Mouse (Mus musculus) ES-Bruce4 (cell line): ENCODE measurements around the gene Srpx. TPM values are rescaled to one million over a fixed set of nuclear protein-coding genes. Genes with fewer than 3 reads are reported as not detected.

Experiments used
- H3K27ac ChIP-seq: 2 replicates; pipeline ENCODE4 v1.5.1; 2012; ENCODE audit warnings: low read length, inconsistent platforms; ENCODE audit not compliant: insufficient read depth
- H3K27me3 ChIP-seq: 2 replicates; pipeline ENCODE4 v1.6.1; 2012; ENCODE audit warnings: mild to moderate bottlenecking, low read length, inconsistent platforms; ENCODE audit not compliant: control insufficient read depth, poor library complexity, insufficient read depth, severe bottlenecking
- H3K36me3 ChIP-seq: 2 replicates; pipeline ENCODE4 v1.6.1; 2012; ENCODE audit warnings: inconsistent platforms, mild to moderate bottlenecking, low read length, moderate library complexity; ENCODE audit not compliant: control insufficient read depth, poor library complexity, insufficient read depth, severe bottlenecking
- H3K4me1 ChIP-seq: one replicate; pipeline ENCODE4 v1.8.1; 2011; ENCODE audit warnings: low read length; ENCODE audit not compliant: control insufficient read depth, insufficient read depth
- H3K4me3 ChIP-seq: 2 replicates; pipeline ENCODE4 v1.5.1; 2011; ENCODE audit warnings: low read depth, mild to moderate bottlenecking, low read length
- H3K9ac ChIP-seq: 2 replicates; pipeline ENCODE4 v1.6.1; 2012; ENCODE audit warnings: low read depth, mild to moderate bottlenecking, inconsistent platforms; ENCODE audit not compliant: poor library complexity, severe bottlenecking
- H3K9me3 ChIP-seq: replicated peaks from 2 replicates; pipeline ENCODE4 v1.6.1; 2012; ENCODE audit warnings: mild to moderate bottlenecking, low read length, inconsistent platforms; ENCODE audit not compliant: control insufficient read depth, poor library complexity, insufficient read depth, severe bottlenecking
- CTCF ChIP-seq: IDR thresholded peaks from one replicate; pipeline ENCODE4 v1.8.1; 2011; ENCODE audit warnings: low read depth, low read length
- EP300 ChIP-seq: IDR thresholded peaks from 2 replicates; pipeline ENCODE4 v1.6.1; 2011; ENCODE audit warnings: low read depth, low read length; ENCODE audit not compliant: insufficient read depth
- POLR2A ChIP-seq: IDR thresholded peaks from one replicate; pipeline ENCODE4 v1.8.1; 2011; ENCODE audit warnings: low read length; ENCODE audit not compliant: insufficient read depth
- polyA plus RNA-seq: library from polyadenylated mRNA; stranded (reverse); fragments of >200 nt; gene quantifications from 2 replicates; pipeline ENCODE4 v1.2.4, GENCODE M21; 2011; ENCODE audit warnings: low read depth; ENCODE audit not compliant: missing spikeins, insufficient read depth, insufficient read length

Srpx gene
- polyA plus RNA-seq, 1 experiment: not detected

DNA sequence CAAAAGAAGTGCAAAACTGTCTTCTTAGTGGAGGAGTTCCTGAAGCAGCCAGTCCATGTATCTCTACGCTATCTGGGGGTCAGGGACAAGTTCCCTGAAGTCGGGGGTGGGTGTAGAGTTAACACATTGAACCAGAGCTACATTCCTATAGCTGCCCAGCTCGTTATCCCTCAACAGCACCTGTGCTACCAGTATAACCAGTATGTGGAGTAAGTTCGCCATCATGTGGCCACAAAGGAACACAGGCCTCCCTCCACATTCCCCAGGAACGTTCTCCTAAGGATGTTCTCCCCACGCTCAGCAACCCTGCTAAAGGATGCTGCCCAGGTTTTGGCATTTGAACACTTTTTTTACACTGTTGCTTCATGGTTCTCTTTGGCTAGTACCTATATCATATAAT is 46.8 kb downstream of the Srpx start:
- H3K4me3 ChIP-seq: no peak overlapping the region
- H3K36me3 ChIP-seq: no peaks in the 10 kb centered on the region
- no peak for TF ChIP-seq POLR2A
- TF ChIP-seq CTCF: peak; percentile 24
- no peak for TF ChIP-seq EP300

DNA sequence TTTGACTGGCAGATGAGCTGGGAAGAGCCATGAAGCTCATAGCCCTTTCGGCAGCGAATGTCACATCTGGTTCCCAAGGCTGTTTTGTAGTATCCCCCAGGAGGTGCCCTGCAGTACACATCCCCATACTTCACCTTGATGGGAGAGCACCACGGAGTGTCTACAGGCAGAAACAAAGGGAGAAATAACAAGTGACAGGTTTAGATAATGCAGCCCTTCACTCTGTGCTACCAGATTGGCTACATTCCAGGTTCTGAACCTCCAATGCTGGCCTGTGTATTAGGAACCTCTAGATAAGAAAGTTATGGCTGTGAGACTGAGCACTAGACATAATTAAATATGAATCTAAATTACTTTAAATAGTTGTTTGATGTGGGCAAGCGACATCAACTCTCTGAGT is 48.1 kb downstream of the Srpx start:
- no peaks in the 10 kb centered on the region; the same call in 1 of the 2 replicates for H3K27me3 ChIP-seq
- no peaks in the 10 kb centered on the region for H3K9me3 ChIP-seq
- H3K4me1 ChIP-seq: no peaks in the 10 kb centered on the region
- no peaks in the 10 kb centered on the region for H3K36me3 ChIP-seq
- no peak overlapping the region for H3K9ac ChIP-seq
- no peak overlapping the region for H3K27ac ChIP-seq
- no peak for TF ChIP-seq POLR2A
- no peak for TF ChIP-seq EP300
- TF ChIP-seq CTCF: no peak
- H3K4me3 ChIP-seq: no peak overlapping the region

More for the DNA sequence above, 46.8 kb downstream of the Srpx start:
- H3K27me3 ChIP-seq: no peaks in the 10 kb centered on the region; the same call in 1 of the 2 replicates
- H3K9me3 ChIP-seq: no peaks in the 10 kb centered on the region
- no peak overlapping the region for H3K9ac ChIP-seq
- H3K4me1 ChIP-seq: no peaks in the 10 kb centered on the region
- no peak overlapping the region for H3K27ac ChIP-seq

DNA sequence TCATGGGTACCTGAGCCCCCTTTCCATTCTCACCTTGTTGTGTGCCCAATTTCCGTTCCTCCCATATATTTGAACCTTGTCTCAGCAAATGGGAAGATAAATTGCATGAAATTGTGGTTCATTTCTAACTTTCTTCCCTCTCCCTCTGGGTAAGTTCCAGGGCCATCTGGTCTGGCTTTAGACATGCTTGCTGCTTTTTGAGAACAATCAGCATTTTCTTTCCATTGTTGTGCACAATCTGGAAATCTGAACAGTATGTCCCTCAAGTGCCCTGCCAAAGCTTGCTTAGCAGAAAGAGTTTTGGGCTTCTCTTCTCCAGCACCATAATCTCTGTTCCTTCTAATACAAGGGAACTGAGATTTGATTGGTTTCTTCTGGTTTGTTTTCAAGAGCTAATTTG is 53.7 kb downstream of the Srpx start:
- no peaks in the 10 kb centered on the region for H3K9me3 ChIP-seq
- TF ChIP-seq EP300 (no peak), CTCF (no peak), POLR2A (no peak)
- H3K27ac ChIP-seq: no peak overlapping the region
- H3K4me3 ChIP-seq: no peak overlapping the region
- no peaks in the 10 kb centered on the region; the same call in 1 of the 2 replicates for H3K27me3 ChIP-seq
- H3K4me1 ChIP-seq: no peaks in the 10 kb centered on the region
- H3K9ac ChIP-seq: no peak overlapping the region
- no peaks in the 10 kb centered on the region for H3K36me3 ChIP-seq

DNA sequence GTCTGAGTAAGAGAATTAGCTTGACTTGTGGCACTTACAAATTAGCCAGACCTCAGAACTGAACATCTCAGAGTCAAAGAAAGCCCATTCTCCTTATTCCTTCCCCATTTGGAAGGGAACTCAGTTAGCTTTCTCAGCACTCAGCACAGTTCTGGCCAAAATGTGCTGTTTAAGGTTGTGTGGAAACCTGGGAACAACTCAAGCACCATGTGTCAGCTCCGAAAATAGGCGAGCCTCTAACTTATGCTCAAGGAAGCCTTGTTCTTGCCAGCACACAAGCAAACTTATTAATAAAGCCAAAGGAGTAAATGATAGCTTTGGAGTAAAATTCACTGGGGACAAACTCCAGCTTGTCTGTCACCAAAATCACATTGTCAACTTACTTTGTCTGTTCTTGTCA is 54.1 kb downstream of the Srpx start:
- no peak overlapping the region for H3K27ac ChIP-seq
- H3K27me3 ChIP-seq: no peaks in the 10 kb centered on the region; the same call in 1 of the 2 replicates
- no peaks in the 10 kb centered on the region for H3K4me1 ChIP-seq
- H3K4me3 ChIP-seq: no peak overlapping the region
- no peaks in the 10 kb centered on the region for H3K9me3 ChIP-seq
- TF ChIP-seq CTCF (no peak), POLR2A (no peak), EP300 (no peak)
- H3K36me3 ChIP-seq: no peaks in the 10 kb centered on the region
- no peak overlapping the region for H3K9ac ChIP-seq

DNA sequence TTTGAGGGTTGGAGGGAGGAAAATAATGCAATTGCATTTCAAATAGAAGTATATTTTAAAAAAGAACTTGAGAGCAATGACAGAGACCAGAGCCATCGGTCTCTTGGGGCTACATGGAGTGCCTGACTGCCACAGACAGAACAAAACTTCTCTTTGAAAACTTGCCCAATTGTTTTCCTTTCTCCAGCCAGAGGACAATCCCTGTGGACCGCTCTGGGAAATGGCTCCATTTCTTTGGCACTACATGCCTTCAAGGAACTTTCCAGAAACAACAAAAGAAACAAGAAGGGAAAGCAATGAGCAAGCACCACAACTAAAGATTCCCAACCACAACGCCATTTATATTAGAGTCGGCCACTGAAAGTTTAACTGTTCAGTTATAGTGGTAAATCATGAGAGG is 55.3 kb downstream of the Srpx start:
- H3K4me1 ChIP-seq: no peaks in the 10 kb centered on the region
- H3K27ac ChIP-seq: no peak overlapping the region
- no peaks in the 10 kb centered on the region for H3K36me3 ChIP-seq
- TF ChIP-seq POLR2A (no peak), EP300 (no peak), CTCF (no peak)
- H3K9me3 ChIP-seq: no peaks in the 10 kb centered on the region
- no peak overlapping the region for H3K9ac ChIP-seq
- H3K4me3 ChIP-seq: no peak overlapping the region
- H3K27me3 ChIP-seq: no peaks in the 10 kb centered on the region; the same call in 1 of the 2 replicates

DNA sequence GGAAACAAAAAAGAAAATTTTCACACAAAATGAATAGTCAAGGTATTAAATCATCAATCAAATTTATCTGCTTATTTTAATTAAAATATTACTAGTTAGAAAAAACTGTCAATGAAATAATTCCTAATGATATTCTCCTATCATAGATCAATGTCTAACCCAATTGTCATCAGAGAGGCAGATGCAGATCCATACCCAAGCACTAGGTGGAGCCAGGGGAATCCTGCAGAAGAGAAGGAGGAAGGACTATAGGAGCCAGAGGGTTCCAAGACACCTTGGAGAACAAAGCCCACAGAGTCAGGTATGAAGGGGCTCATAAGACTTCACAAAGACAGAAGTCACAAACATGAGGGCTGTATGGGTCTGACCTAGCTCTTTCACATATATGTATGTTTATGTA is 82.8 kb downstream of the Srpx start:
- Histone ChIP-seq H3K9me3 (no peaks in the 10 kb centered on the region), H3K4me3 (no peak overlapping the region), H3K36me3 (no peaks in the 10 kb centered on the region), H3K4me1 (no peaks in the 10 kb centered on the region), H3K27me3 (no peaks in the 10 kb centered on the region), H3K9ac (no peak overlapping the region), H3K27ac (no peak overlapping the region)
- no peak for TF ChIP-seq EP300
- TF ChIP-seq POLR2A: no peak
- TF ChIP-seq CTCF: no peak
